Mouse (Mus musculus) stomach, embryonic 15.5 days (tissue): ENCODE results near the gene Lhfpl5. TPM values are rescaled to one million over a fixed set of nuclear protein-coding genes. Genes with fewer than 3 reads are reported as not detected.

ENCODE experiments used
- ATAC-seq: fragments of 200-750 bp; cut with Nextera tagmentation; 2 replicates; pipeline ENCODE4 v1.8.0; 2017; ENCODE audit warnings: low read depth, moderate number of reproducible peaks, moderate TSS enrichment; ENCODE audit not compliant: insufficient read depth, low FRiP score
- H3K27ac ChIP-seq: fragments of 300-500 bp; sonication (generic); 2 replicates; pipeline ENCODE4 v1.5.1; 2015; ENCODE audit warnings: mild to moderate bottlenecking, inconsistent platforms
- H3K27me3 ChIP-seq: fragments of 300-500 bp; sonication (generic); replicated peaks from 2 replicates; pipeline ENCODE4 v1.6.1; 2015; ENCODE audit warnings: inconsistent platforms
- H3K36me3 ChIP-seq: fragments of 300-500 bp; sonication (generic); 2 replicates; pipeline ENCODE4 v1.6.1; 2015; ENCODE audit warnings: inconsistent platforms
- H3K4me1 ChIP-seq: fragments of 300-500 bp; sonication (generic); 2 replicates; pipeline ENCODE4 v1.6.1; 2015; ENCODE audit warnings: inconsistent platforms
- H3K4me2 ChIP-seq: fragments of 300-500 bp; sonication (generic); 2 replicates; pipeline ENCODE4 v1.6.1; 2015; ENCODE audit warnings: mild to moderate bottlenecking, inconsistent platforms
- H3K4me3 ChIP-seq: fragments of 300-500 bp; sonication (generic); replicated peaks from 2 replicates; pipeline ENCODE4 v1.5.1; 2015; ENCODE audit warnings: inconsistent platforms
- H3K9ac ChIP-seq: fragments of 300-500 bp; sonication (generic); 2 replicates; pipeline ENCODE4 v1.6.1; 2015; ENCODE audit warnings: inconsistent platforms
- H3K9me3 ChIP-seq: fragments of 300-500 bp; sonication (generic); 2 replicates; pipeline ENCODE4 v1.6.1; 2016; ENCODE audit warnings: inconsistent platforms
- WGBS: fragments of 180-500 bp; shearing (Covaris S2); methylation state at CpG from one replicate; pipeline ENCODE4 v1.1.7; 2015; 5-methylcytosine and 5-hydroxymethylcytosine counted together
- polyA plus RNA-seq: library from polyadenylated mRNA; unstranded; fragments of >200 nt; fragmentation: Nextera tagmentation; extraction: Ambion mirVana; gene quantifications from 2 replicates; pipeline ENCODE4 v1.2.1, GENCODE M21; 2015

Gene Lhfpl5
- polyA plus RNA-seq, 1 experiment from 2014 or later: 1.0 TPM

DNA sequence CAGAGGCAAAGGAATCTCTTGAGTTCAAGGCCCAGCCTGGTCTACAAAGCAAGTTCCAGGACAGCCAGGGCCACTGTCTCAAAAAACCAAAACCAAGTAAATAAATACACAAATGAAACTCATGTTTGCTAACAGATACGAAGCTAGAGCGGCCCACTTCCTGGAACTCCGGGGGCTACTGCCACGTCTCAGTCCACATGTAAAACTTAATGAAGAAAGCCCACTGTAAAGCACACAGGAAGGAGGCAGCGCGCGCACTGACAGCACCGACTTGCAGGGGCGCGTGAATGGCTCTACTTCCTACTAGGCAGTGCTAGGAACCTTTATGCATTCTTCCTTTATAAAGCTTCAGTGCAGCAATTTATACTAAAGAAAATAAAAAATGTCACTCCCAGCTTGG is 42.2 kb downstream of the Lhfpl5 start:
- no peak for ATAC-seq
- Histone ChIP-seq H3K4me3 (no peak overlapping the region), H3K27ac (no peak overlapping the region), H3K9me3 (no peaks in the 10 kb centered on the region), H3K36me3 (peaks cover 13% of the 10 kb centered on the region; the same call in 1 of the 2 replicates), H3K4me2 (no peak overlapping the region), H3K9ac (no peak overlapping the region), H3K4me1 (peaks cover 14% of the 10 kb centered on the region), H3K27me3 (no peaks in the 10 kb centered on the region)
- WGBS: 76% methylated on average over 10 of the region's 10 CpGs

DNA sequence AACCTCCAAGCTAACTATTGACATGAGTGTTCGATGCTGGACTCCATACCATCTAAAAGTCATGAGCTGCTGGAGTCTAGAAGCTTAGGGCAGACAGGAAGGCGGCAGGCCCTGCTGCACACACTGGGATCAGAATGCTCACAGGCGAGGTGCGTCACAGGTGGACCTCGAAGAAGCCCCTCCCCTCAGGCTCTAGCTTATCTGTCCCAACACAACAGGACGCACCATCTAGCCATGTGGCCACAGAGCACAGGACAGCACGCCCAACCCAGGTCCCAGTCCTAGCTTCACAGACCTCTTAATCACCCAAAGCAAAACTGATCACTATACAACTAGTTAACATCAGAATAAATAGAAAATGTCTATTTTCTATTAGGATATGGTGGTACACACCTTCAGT is 42.7 kb downstream of the Lhfpl5 start:
- ATAC-seq: no peak
- Histone ChIP-seq H3K36me3 (peaks cover 13% of the 10 kb centered on the region; the same call in 1 of the 2 replicates), H3K9ac (no peak overlapping the region), H3K9me3 (no peaks in the 10 kb centered on the region), H3K4me1 (peaks cover 14% of the 10 kb centered on the region), H3K4me3 (no peak overlapping the region), H3K4me2 (no peak overlapping the region), H3K27ac (no peak overlapping the region), H3K27me3 (no peaks in the 10 kb centered on the region)
- 64% methylated on average over 7 of the region's 7 CpGs for WGBS

DNA sequence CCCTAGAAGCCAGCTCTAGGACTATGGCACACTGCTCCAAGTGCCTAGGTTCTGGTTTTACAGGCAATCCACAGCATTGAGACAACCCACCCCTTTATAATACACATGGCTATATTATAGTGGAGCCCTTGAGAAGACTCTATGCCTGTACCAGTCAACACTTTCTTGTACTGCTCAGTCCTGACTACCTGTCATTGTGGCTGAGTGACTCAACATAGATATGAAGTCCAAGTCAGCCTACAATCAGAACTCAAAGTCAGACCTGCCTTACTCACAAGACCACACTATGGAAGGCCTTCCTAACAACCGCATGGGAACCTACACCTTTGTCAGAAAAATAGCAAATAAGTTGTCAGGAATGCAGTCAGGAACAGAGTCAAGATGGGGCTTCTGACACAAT is 43.3 kb downstream of the Lhfpl5 start:
- no peaks in the 10 kb centered on the region for H3K9me3 ChIP-seq
- no peak overlapping the region for H3K9ac ChIP-seq
- no peak overlapping the region for H3K4me3 ChIP-seq
- H3K4me2 ChIP-seq: no peak overlapping the region
- H3K27me3 ChIP-seq: no peaks in the 10 kb centered on the region
- no peak overlapping the region for H3K27ac ChIP-seq
- peaks cover 13% of the 10 kb centered on the region; the same call in 1 of the 2 replicates for H3K36me3 ChIP-seq
- no peak for ATAC-seq
- 98% methylated on average over 1 of the region's 1 CpGs for WGBS
- peaks cover 14% of the 10 kb centered on the region for H3K4me1 ChIP-seq

- H3K27me3 ChIP-seq: no peaks in the 10 kb centered on the region
- no peaks in the 10 kb centered on the region for H3K9me3 ChIP-seq
- H3K27ac ChIP-seq: peak overlapping the region; percentile 91
- ATAC-seq: peak; percentile 72
- peak overlapping the region; percentile 99 for H3K4me3 ChIP-seq
- peaks cover 14% of the 10 kb centered on the region for H3K4me1 ChIP-seq
- peak overlapping the region; percentile 95 for H3K9ac ChIP-seq
- peaks cover 5% of the 10 kb centered on the region; the same call in 1 of the 2 replicates for H3K36me3 ChIP-seq
- WGBS: under 1% methylated on average over 72 of the region's 78 CpGs
- H3K4me2 ChIP-seq: peak overlapping the region; percentile 76
Observed at GRCm38 (mm10) chr17:28621381-28622299, 46.2 kb downstream of the Lhfpl5 start.

GRCm38 (mm10) chr17:28622300-28622759 is 46.9 kb downstream of the Lhfpl5 start, which contains the start of gene Srpk1:
Srpk1 (minus strand) TSS chr17:28622709.
- WGBS: under 1% methylated on average over 29 of the region's 53 CpGs
- Histone ChIP-seq H3K27me3 (no peaks in the 10 kb centered on the region), H3K36me3 (peaks cover 5% of the 10 kb centered on the region; the same call in 1 of the 2 replicates), H3K27ac (peak within 1 kb of the TSS; percentile 91), H3K9ac (peak within 1 kb of the TSS; percentile 95), H3K4me1 (peaks cover 14% of the 10 kb centered on the region), H3K4me3 (peak within 1 kb of the TSS; percentile 99), H3K4me2 (peak within 1 kb of the TSS; percentile 76), H3K9me3 (no peaks in the 10 kb centered on the region)
- peak; percentile 93 for ATAC-seq

- H3K9me3 ChIP-seq: no peaks in the 10 kb centered on the region
- H3K27me3 ChIP-seq: no peaks in the 10 kb centered on the region
- H3K36me3 ChIP-seq: peaks cover 3% of the 10 kb centered on the region; the same call in 1 of the 2 replicates
- no peak overlapping the region for H3K9ac ChIP-seq
- WGBS: 69% methylated on average over 2 of the region's 2 CpGs
- H3K4me2 ChIP-seq: no peak overlapping the region
- peaks cover 10% of the 10 kb centered on the region for H3K4me1 ChIP-seq
- ATAC-seq: no peak
- H3K4me3 ChIP-seq: no peak overlapping the region
- H3K27ac ChIP-seq: no peak overlapping the region
Observed at GRCm38 (mm10) chr17:28624841-28625240, 49.4 kb downstream of the Lhfpl5 start.

GRCm38 (mm10) chr17:28625327-28625726 is 49.9 kb downstream of the Lhfpl5 start:
- ATAC-seq: no peak
- H3K4me1 ChIP-seq: peaks cover 10% of the 10 kb centered on the region
- no peak overlapping the region for H3K4me2 ChIP-seq
- no peak overlapping the region for H3K27ac ChIP-seq
- no peaks in the 10 kb centered on the region for H3K9me3 ChIP-seq
- H3K27me3 ChIP-seq: no peaks in the 10 kb centered on the region
- no peak overlapping the region for H3K4me3 ChIP-seq
- WGBS: 87% methylated on average over 15 of the region's 15 CpGs
- H3K9ac ChIP-seq: no peak overlapping the region
- H3K36me3 ChIP-seq: no peaks in the 10 kb centered on the region

- Histone ChIP-seq H3K4me2 (no peak overlapping the region), H3K9me3 (no peaks in the 10 kb centered on the region), H3K27me3 (no peaks in the 10 kb centered on the region), H3K27ac (no peak overlapping the region), H3K9ac (no peak overlapping the region), H3K36me3 (no peaks in the 10 kb centered on the region), H3K4me3 (no peak overlapping the region), H3K4me1 (no peaks in the 10 kb centered on the region; the same call in 1 of the 2 replicates)
- 77% methylated on average over 2 of the region's 2 CpGs for WGBS
- ATAC-seq: no peak
Observed at GRCm38 (mm10) chr17:28626937-28627336, 51.5 kb downstream of the Lhfpl5 start.

DNA sequence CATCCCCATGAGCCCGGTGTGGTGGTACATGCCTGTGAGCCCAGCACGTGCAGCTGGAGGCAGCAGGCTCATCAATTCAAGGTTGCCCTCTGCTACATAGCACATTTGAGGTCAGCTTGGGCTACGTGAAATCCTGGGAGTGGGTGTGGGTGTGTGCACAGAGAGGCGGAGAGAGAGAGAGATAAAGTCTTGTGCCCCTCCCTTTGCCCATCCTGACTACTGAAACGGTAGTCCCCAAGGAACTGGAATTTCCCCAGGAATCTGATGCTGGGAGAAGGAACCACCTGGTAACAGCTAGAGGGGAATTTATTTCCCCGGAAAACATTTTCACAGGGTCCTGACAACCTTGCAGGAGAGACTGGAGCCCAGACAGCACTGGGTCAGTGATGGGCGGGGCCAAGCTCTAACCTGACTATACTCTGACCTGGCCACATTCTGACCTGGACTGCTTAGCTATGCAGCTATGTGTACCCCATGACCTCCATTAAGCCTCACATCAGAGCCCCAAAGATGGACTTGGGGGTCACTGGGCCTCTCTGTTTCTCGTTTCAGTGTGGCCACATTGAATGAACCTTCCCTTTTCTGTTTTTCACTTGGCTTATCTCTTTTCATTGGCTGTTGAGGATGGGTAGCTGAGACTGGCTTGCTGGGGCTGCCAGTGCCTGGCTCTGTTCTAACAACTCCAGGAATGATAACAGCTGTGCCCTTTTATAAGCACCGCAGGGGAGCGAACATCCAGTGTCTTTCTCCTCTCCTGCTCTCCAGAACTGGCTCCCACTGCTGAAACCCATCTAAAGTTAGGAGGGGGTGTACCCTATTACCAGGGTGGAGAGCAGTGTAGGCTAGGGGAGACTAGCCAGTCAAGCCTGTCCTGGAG is 53.0 kb downstream of the Lhfpl5 start:
- no peaks in the 10 kb centered on the region for H3K36me3 ChIP-seq
- no peak overlapping the region for H3K4me2 ChIP-seq
- peak; percentile 58; the same call in 1 of the 2 replicates for ATAC-seq
- H3K27me3 ChIP-seq: no peaks in the 10 kb centered on the region
- H3K4me1 ChIP-seq: no peaks in the 10 kb centered on the region; the same call in 1 of the 2 replicates
- H3K27ac ChIP-seq: no peak overlapping the region
- WGBS: 30% methylated on average over 10 of the region's 10 CpGs
- no peaks in the 10 kb centered on the region for H3K9me3 ChIP-seq
- no peak overlapping the region for H3K9ac ChIP-seq
- H3K4me3 ChIP-seq: no peak overlapping the region

DNA sequence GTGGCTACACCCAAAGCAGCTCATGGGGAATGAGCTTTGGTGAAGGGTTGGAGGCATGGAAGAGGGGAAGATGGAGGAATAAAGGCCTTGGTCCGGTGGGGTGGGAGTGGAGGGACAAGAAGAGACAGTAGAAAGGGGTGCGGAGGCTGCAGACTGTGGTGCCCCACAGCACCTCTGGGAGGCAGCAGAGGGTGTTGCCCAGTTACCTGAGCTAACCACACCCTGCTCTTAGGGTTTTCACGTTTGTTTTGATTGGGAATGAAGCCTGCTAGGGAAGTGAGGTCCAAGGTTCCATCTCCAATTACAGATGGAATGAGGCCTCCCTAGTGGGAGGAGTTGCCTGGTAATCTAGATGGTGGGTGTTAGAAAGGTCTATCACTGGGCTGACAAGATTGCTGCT is 53.7 kb downstream of the Lhfpl5 start:
- WGBS: 46% methylated on average over 3 of the region's 3 CpGs
- ATAC-seq: no peak
- Histone ChIP-seq H3K27ac (no peak overlapping the region), H3K4me2 (no peak overlapping the region), H3K4me1 (no peaks in the 10 kb centered on the region; the same call in 1 of the 2 replicates), H3K27me3 (no peaks in the 10 kb centered on the region), H3K9me3 (no peaks in the 10 kb centered on the region), H3K9ac (no peak overlapping the region), H3K36me3 (no peaks in the 10 kb centered on the region), H3K4me3 (no peak overlapping the region)
